Mouse (Mus musculus) erythroblast, embryonic 14.5 days (primary cell): ENCODE data around the gene Ddx60.

Experiments
- GATA1 ChIP-seq: IDR thresholded peaks from 2 replicates; pipeline ENCODE4 v1.6.1; 2012; ENCODE audit warnings: low read length, inconsistent platforms, mixed read lengths
- TAL1 ChIP-seq: IDR thresholded peaks from 3 replicates; pipeline ENCODE4 v1.6.1; 2012; ENCODE audit warnings: low read length, inconsistent platforms, mixed read lengths

DNA sequence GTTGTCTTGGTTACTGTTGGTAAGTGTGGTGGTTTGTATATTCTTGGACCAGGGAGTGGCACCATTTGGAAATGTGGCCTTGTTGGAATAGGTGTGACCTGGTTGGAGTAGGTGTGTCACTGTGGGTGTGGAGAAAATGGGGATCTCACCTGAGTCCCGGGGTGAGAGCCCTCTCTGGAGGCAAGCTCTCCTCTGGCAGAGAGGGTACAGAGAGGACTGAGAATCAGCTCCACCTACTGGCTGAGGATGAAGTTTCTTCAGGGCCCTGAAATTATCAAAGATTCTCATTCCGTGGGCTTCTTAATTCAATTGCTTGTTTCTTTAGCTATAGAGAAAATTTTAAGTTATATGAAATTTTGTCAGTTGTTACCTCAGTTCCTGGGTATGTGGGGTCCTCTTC is 118.9 kb downstream of the Ddx60 start:
- TF ChIP-seq TAL1 (no peak), GATA1 (no peak)
